Mouse (Mus musculus): ENCODE data around the gene Spata33.

- TF ChIP-seq POLR2A (IDR thresholded peaks at IDR 0.05; ENCODE audit: extremely low read depth, insufficient read depth, low read length) (no peak), CTCF (IDR thresholded peaks at IDR 0.05; ENCODE audit: low read depth, low read length) (no peak)
Measured at GRCm38 (mm10) chr8:123234918-123235519, 22.4 kb downstream of the Spata33 start.

Data from liver, adult 2 months (tissue).